Mouse (Mus musculus): ENCODE results near the gene Gtf2f1. TPM values are rescaled to one million over a fixed set of nuclear protein-coding genes. Genes with fewer than 3 reads are reported as not detected.
"Not testable (repeated sequence)": the region's sequence is repeated elsewhere in the genome, so short reads cannot be mapped to it uniquely, and the experiment has no call there.

Gene Gtf2f1
- 73.3 and 80.0 TPM in 2 replicates for polyA plus RNA-seq (2012; rRNA removed)

DNA sequence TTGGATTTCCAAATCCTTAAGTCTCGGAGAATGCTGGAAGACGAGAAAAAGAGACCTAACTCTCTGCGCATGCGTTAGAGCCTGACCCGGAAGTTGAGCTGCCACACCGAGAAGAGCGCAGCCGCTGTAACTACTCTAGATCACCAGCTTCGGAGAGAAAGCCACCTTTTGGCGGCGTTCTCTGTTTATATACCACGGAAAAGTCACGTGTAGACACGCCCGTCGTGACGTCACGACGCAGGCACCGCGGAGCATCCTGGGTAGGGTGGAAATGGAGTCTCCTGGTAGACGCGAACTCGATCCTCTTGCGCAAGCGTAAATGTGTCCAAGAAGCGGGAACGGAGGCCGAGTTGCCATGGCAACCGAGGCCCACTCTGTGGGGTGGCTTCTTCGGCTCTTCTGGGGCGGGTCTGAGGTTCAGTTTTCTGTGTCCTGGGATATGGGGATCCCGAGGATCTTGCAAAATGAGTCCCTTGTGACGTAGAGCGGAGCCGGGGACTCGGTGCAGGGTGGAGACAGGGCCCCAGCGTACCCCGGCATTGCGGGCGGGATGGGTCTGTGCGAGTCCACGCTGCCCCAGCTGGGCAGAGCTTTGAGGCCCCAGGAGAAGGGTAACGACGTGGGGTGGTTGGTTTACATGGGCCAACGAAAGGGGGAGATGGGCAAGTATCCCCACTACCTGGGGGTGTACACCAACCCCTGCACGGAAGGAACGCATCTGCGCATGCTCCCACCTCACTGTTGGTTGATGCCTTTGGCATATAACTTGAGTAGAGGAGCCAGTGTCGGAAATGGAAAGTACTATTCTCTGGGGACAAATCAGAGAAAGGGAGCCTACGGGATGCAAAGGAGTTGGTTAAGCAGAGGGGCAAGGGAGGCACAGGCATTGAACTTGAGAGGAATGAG is at the start of gene Gtf2f1, which contains the start of gene Gm17949:
Gene Gtf2f1, minus strand, starts transcription at position 53 of the 906 bp plus-strand sequence.
Gene Gm17949, plus strand, starts transcription at position 234 of the 906 bp plus-strand sequence.
- TF ChIP-seq POLR2A (IDR thresholded peaks at IDR 0.05; ENCODE audit: extremely low read depth, insufficient read depth, low read length) (peak; percentile 100), CTCF (IDR thresholded peaks at IDR 0.05; ENCODE audit: extremely low read depth, insufficient read depth, low read length) (no peak)
- H3K4me1 ChIP-seq (ENCODE audit: control insufficient read depth, insufficient read depth, low read length): 0 out of 2 replicates have a peak, but pooled peaks cover 2% of the 10 kb centered on the region
- peak within 1 kb of the TSS; percentile 88 for H3K27ac ChIP-seq (ENCODE audit: insufficient read depth, low read length)
- peak within 1 kb of the TSS; percentile 75 for H3K4me3 ChIP-seq (ENCODE audit: insufficient read depth, low read length)

DNA sequence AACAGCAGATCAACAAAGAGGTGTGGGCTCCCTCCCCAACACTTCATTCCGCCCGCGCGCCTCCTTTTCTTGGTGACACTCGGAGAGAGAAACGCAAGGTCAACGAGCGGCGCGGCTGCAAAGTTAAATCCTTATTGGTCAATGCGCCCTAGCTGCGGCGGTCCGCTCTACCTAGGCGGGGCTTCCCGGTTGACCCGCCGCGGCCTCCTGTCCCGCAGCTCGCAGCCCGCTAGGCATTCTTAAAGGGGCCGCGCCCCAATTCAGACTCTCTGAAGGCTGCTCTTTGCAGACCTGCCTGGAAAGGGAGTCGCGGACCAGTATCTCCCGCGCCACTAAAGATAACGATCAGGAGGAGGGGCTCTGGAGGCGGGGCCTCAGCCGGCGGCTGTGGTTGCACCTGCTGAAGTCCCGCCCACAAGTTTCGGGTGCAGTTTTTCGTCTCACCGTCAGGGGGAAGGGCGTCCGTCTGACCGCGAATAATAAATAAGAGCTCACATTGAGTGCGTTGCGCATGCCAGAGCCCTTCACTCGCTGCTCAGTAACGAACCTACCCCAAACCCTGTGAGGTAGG is 49.2 kb upstream of the Gtf2f1 start:
- Histone ChIP-seq H3K4me1 (ENCODE audit: control insufficient read depth, insufficient read depth, low read length) (peaks cover 4% of the 10 kb centered on the region; the same call in 1 of the 2 replicates), H3K27ac (ENCODE audit: insufficient read depth, low read length) (peak overlapping the region; percentile 76; the same call in 1 of the 2 replicates), H3K4me3 (ENCODE audit: insufficient read depth, low read length) (peak overlapping the region; percentile 98)
- peak; percentile 53 for TF ChIP-seq CTCF (IDR thresholded peaks at IDR 0.05; ENCODE audit: extremely low read depth, insufficient read depth, low read length)
- peak; percentile 46; the same call in 1 of the 2 replicates for TF ChIP-seq POLR2A (IDR thresholded peaks at IDR 0.05; ENCODE audit: extremely low read depth, insufficient read depth, low read length)

- TF ChIP-seq POLR2A (IDR thresholded peaks at IDR 0.05; ENCODE audit: extremely low read depth, insufficient read depth, low read length) (no peak), CTCF (IDR thresholded peaks at IDR 0.05; ENCODE audit: extremely low read depth, insufficient read depth, low read length) (no peak)
- Histone ChIP-seq H3K27ac (ENCODE audit: insufficient read depth, low read length) (peak within 1 kb of the TSS; percentile 96), H3K4me1 (ENCODE audit: control insufficient read depth, insufficient read depth, low read length) (peaks cover 4% of the 10 kb centered on the region; the same call in 1 of the 2 replicates), H3K4me3 (ENCODE audit: insufficient read depth, low read length) (peak within 1 kb of the TSS; percentile 98)
Observed at GRCm38 (mm10) chr17:57059486-57059977, 48.4 kb upstream of the Gtf2f1 start, which contains the start of gene Slc25a23. Gene Slc25a23 (minus strand): TSS chr17:57059863.

GRCm38 (mm10) chr17:57058891-57059485 is 47.9 kb upstream of the Gtf2f1 start, which contains the start of gene Crb3:
Gene Crb3 (plus strand): TSS chr17:57059105.
- H3K4me3 ChIP-seq (ENCODE audit: insufficient read depth, low read length): peak within 1 kb of the TSS; percentile 98

GRCm38 (mm10) chr17:57056246-57056645 is 45.2 kb upstream of the Gtf2f1 start:
- Histone ChIP-seq H3K27ac (ENCODE audit: insufficient read depth, low read length) (no peak overlapping the region), H3K4me3 (ENCODE audit: insufficient read depth, low read length) (no peak overlapping the region), H3K4me1 (ENCODE audit: control insufficient read depth, insufficient read depth, low read length) (peaks cover 4% of the 10 kb centered on the region; the same call in 1 of the 2 replicates)
- TF ChIP-seq POLR2A (IDR thresholded peaks at IDR 0.05; ENCODE audit: extremely low read depth, insufficient read depth, low read length): no peak
- TF ChIP-seq CTCF (IDR thresholded peaks at IDR 0.05; ENCODE audit: extremely low read depth, insufficient read depth, low read length): no peak

More at GRCm38 (mm10) chr17:57058891-57059485, 47.9 kb upstream of the Gtf2f1 start, which contains the start of gene Crb3:
- Histone ChIP-seq H3K27ac (ENCODE audit: insufficient read depth, low read length) (peak within 1 kb of the TSS; percentile 96), H3K4me1 (ENCODE audit: control insufficient read depth, insufficient read depth, low read length) (peaks cover 4% of the 10 kb centered on the region; the same call in 1 of the 2 replicates)
- TF ChIP-seq CTCF (IDR thresholded peaks at IDR 0.05; ENCODE audit: extremely low read depth, insufficient read depth, low read length): no peak
- no peak for TF ChIP-seq POLR2A (IDR thresholded peaks at IDR 0.05; ENCODE audit: extremely low read depth, insufficient read depth, low read length)

- H3K4me3 ChIP-seq (ENCODE audit: insufficient read depth, low read length); H3K27ac ChIP-seq (ENCODE audit: insufficient read depth, low read length): not testable (repeated sequence)
Observed at GRCm38 (mm10) chr17:57051679-57052078, 40.6 kb upstream of the Gtf2f1 start.

DNA sequence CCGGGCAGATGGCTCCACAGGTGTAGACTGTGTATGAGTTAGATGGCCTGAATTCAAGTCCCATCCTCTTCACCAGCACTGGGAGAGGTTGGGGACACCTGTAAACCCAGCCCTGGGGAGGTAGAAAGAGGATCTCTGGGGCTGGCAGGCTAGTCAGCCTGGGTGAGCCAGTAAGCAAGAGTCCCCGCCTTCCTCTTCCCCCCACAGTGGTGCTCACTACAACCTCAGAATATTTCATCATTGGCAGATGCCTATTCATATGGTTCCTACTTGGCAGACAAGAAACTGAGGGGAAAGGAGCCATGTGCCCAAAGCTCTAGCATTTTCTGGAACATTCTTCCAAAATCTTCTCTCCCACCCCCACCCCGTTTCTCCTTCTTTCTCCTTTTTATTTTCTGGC is 37.7 kb upstream of the Gtf2f1 start:
- Histone ChIP-seq H3K4me3 (ENCODE audit: insufficient read depth, low read length) (no peak overlapping the region), H3K4me1 (ENCODE audit: control insufficient read depth, insufficient read depth, low read length) (no peaks in the 10 kb centered on the region), H3K27ac (ENCODE audit: insufficient read depth, low read length) (no peak overlapping the region)
- TF ChIP-seq POLR2A (IDR thresholded peaks at IDR 0.05; ENCODE audit: extremely low read depth, insufficient read depth, low read length) (no peak), CTCF (IDR thresholded peaks at IDR 0.05; ENCODE audit: extremely low read depth, insufficient read depth, low read length) (no peak)

More at GRCm38 (mm10) chr17:57051679-57052078, 40.6 kb upstream of the Gtf2f1 start:
- H3K4me1 ChIP-seq (ENCODE audit: control insufficient read depth, insufficient read depth, low read length): not testable (repeated sequence)

- H3K27ac ChIP-seq (ENCODE audit: insufficient read depth, low read length): no peak overlapping the region
- TF ChIP-seq POLR2A (IDR thresholded peaks at IDR 0.05; ENCODE audit: extremely low read depth, insufficient read depth, low read length): no peak
- TF ChIP-seq CTCF (IDR thresholded peaks at IDR 0.05; ENCODE audit: extremely low read depth, insufficient read depth, low read length): no peak
Observed at GRCm38 (mm10) chr17:57047406-57047805, 36.3 kb upstream of the Gtf2f1 start.

DNA sequence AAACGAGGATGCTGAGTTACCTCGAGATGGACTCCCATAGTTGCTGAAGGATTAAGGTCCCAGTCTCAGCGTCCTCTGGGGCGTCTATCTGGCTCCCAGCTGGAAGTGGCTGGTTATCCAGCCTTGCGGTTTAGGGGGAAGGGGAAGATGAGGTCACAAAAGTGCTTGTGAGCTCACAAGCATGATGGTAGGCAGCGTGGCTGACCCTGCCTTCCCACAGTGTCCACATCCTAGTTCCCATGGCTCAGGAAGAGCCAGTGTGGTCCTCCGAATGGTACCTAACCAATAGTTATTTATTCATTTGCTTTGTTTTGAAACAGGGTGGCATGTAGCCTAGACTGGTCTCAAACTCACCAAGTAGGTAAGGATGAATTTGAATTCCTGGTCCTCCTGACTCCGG is 30.5 kb upstream of the Gtf2f1 start, which contains the start of gene Slc25a41:
Gene Slc25a41, minus strand, starts transcription at position 101 of the 400 bp plus-strand sequence.
- H3K4me3 ChIP-seq (ENCODE audit: insufficient read depth, low read length): no peak within 1 kb of the TSS
- H3K27ac ChIP-seq (ENCODE audit: insufficient read depth, low read length): no peak within 1 kb of the TSS
- no peak for TF ChIP-seq POLR2A (IDR thresholded peaks at IDR 0.05; ENCODE audit: extremely low read depth, insufficient read depth, low read length)
- TF ChIP-seq CTCF (IDR thresholded peaks at IDR 0.05; ENCODE audit: extremely low read depth, insufficient read depth, low read length): no peak
- 0 out of 2 replicates have a peak, but pooled peaks cover 1% of the 10 kb centered on the region for H3K4me1 ChIP-seq (ENCODE audit: control insufficient read depth, insufficient read depth, low read length)

More at GRCm38 (mm10) chr17:57047406-57047805, 36.3 kb upstream of the Gtf2f1 start:
- 0 out of 2 replicates have a peak, but pooled peaks cover 1% of the 10 kb centered on the region for H3K4me1 ChIP-seq (ENCODE audit: control insufficient read depth, insufficient read depth, low read length)
- H3K4me3 ChIP-seq (ENCODE audit: insufficient read depth, low read length): no peak overlapping the region
